Mouse (Mus musculus) ES-E14 (cell line): ENCODE data around the gene Nedd4.

Experiments used
- CHD2 ChIP-seq: IDR thresholded peaks from 2 replicates; pipeline ENCODE4 v1.6.1; 2014; ENCODE audit warnings: mild to moderate bottlenecking, low read depth, low read length, inconsistent platforms
- HCFC1 ChIP-seq: IDR thresholded peaks from 2 replicates; pipeline ENCODE4 v1.6.1; 2012; ENCODE audit warnings: low read length, inconsistent platforms, borderline replicate concordance; ENCODE audit not compliant: insufficient read depth
- ZC3H11A ChIP-seq: IDR thresholded peaks from 2 replicates; pipeline ENCODE4 v1.6.1; 2012; ENCODE audit warnings: low read depth, mild to moderate bottlenecking, inconsistent platforms, low read length, borderline replicate concordance

GRCm38 (mm10) chr9:72628591-72628990 is 33.6 kb upstream of the Nedd4 start:
- no peak for TF ChIP-seq ZC3H11A
- TF ChIP-seq HCFC1 = no peak
- TF ChIP-seq CHD2 = no peak
